Mouse (Mus musculus) lung, postnatal 4 days (tissue): ENCODE measurements around the gene 5330417C22Rik.
"Not testable (repeated sequence)": the region's sequence is repeated elsewhere in the genome, so short reads cannot be mapped to it uniquely, and the experiment has no call there.

ENCODE experiments used
- DNase-seq, 2 experiments: peaks; one replicate each; pipeline ENCODE4 v3.0.0; 2021

5330417C22Rik gene

DNA sequence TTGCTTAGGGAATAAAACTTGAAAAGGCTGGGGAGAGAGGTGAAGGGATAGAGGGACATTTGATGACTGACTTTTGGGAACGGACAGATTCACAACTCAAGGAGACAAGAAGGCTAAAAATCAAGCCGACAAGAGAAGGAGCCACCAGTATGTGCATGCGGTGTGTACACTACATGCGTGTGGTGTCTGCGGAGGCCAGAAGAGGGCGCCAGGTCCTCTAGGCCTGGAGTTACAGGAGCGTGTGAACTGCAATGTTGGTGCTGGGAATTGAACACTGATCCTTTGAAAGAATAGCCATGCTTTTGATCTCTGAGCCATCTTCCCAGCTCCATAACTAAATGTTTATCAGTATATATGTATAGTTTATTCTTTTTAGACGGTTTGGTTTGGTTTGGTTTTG lies 7.8 kb downstream of the 5330417C22Rik start:
- no peak for DNase-seq

DNA sequence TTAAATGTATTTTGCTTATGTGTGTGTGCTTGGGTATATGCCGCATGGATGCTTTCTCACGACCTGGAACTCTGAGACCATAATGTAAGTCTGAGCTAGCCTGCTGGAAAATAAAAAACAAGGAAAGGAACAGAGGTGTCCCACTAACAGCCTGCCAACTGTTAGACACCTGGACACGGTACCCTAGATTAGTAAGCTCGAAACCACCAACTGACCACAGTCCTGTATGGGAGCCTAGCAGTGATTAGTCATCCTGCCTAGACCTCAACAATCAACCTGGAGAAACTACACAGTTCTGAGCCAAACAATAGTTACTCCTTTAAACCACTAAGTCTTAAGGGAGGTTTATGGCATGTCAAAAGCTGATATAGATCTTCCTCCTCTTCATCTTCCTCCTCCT lies 12.9 kb downstream of the 5330417C22Rik start:
- no peak for DNase-seq

DNA sequence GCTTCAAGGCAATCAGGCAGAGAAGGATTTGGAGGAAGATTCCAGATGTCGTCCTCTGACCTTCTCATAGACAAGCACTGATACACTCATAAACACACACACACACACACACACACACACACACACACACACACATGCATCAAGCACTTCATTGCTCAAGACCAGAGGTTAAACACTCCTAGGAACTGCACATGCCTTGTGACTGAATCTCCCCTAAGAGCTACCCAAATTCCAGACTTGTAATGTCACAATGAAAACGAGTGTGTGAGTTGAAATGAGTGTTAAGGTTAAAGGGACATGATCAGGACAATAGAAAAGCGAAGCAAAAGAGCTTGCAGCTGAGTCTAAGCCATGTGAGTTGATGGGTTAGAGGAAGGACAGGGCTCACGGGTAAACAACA lies 18.1 kb downstream of the 5330417C22Rik start:
- no peak for DNase-seq

DNA sequence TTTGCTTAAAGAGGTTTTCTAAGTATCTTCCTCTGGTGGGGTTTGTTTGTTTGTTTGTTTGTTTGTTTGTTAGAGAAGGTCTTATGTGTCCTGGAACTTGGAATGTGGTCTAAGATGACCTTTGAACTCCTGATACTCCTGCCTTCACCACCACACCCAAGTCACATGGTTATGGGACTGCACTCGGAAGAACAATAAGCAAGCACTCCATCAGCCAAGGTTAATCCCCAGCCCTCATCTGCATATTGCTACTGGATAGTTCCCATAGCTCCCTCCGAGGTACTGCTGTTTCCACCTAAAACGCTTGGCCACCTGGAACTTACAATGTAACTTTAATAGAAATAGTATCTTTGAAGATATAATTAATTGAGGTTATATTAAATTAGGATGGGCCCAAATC lies 22.9 kb downstream of the 5330417C22Rik start:
- DNase-seq: no peak

DNA sequence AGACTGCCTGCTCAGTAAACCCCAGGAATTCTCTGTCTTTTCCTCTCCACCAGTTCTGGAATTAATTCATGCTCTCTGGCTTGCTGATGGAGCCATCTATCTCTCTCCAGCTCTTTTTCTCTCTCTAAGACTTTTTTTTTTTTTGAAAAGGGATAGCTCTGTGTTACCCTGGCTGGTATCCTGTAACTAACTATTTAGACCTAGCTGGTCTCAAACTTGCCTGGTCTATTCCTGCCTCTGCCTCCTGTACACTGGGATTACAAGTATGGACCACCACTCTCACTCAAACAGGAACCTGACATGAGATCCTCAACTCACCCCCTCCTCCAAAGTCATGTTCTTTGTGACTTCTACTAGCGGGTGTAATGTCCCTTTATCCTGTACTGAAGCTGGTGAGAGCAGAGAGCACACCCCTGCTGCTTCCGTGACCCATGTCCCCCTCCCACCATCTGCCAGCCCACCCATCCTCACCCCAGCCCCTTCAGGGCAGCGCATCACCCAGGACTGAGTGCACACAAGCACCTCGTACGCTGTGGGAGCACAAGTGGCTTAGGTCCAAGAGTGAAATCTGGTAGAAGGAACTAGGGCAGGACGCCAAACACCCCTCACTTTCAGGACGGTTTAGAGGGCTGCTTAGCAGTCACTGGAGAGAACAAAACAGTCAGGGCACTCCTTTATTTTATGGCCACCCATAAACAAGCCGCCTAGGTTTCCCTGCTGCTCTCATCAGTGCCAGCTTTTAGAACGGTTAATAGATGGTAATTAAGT lies 25.4 kb downstream of the 5330417C22Rik start:
- DNase-seq: no peak

DNA sequence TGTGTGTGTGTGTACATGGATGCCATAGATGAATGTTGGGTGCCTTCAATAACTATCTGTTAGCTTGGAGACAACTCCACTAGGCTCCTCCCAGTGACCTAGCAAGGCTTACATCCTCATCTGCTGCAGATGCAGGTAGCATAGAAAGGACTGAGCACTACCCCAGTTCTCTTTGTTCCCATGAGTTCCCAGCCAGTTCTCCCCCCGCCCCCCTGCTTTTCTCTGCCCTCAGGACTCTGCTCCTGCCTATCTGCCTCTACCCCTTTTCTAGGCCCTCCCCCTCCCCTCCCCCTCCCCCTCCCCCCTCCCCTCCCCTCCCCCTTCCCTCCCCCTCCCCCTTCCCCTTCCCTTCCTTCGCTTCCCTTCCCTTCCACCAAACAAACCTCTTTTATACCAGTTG lies 26.2 kb downstream of the 5330417C22Rik start:
- no peak for DNase-seq

DNA sequence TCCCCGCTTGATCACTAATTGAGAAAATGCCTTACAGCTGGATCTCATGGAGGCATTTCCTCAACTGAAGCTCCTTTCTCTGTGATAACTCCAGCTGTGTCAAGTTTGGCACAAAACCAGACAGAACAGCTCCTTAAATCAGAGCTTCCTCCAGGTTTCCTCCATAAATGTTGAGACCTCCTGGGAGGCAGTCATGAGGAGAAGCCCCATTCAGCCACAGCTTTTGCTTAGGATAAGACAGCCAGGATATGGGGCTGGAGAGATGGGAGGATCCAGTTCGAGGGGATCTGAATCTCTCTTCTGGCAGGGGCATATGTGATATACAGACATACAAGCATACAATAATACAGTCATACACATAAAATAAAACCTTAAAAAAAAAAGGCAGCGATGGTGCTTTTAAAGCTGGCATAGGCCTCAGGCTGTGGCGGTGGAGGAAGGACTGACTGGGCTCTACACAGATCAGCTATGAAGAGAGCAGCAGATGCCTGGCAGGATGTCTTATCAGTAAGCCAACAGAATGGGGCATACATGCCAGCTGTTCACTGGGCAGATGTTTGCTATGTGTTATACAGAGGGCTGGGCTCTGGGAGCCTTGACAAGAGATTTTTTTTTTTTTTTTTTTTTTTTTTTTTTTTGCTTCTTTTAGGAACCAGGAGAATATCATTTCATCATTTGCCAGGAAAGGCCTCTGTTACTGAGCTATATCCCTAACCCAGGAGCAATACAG lies 27.4 kb downstream of the 5330417C22Rik start:
- DNase-seq: no peak

DNA sequence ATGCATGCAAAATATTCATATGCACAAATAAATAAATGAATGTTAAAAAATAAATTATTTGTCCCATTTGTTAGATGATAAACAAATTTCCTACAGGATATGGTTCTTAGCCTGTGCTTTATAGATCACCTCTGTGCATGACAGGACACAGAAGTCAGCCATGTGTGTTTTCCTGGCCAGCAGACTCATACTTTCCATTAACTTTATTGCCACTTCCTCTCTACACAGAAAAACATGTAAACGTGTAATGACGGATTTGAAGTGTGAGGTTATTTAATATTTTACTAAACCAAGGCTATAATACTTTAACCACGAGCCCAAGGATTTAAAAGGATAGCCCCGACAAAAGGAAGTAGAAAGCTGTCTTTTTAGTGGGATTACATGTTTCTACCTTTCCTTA lies 32.4 kb downstream of the 5330417C22Rik start:
- DNase-seq: no peak

DNA sequence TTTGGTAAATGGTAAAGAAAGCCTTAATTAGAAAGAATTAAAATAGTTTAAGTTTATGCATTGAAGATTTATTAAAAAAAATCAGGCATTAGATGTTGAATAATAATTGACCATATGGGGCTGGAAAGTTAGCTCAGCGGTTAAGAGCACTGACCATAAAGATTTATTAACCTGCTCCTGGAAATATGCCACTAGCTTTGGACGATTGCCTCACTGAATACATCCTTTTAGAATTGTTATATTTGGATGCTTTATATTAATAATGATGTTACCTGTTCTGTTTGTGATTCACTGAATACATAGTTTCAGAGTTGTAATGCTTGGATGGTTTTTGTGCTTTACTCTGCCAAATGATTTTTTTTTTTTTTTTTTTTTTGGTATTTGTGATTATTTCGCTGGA lies 34.9 kb downstream of the 5330417C22Rik start:
- DNase-seq: not testable (repeated sequence)

DNA sequence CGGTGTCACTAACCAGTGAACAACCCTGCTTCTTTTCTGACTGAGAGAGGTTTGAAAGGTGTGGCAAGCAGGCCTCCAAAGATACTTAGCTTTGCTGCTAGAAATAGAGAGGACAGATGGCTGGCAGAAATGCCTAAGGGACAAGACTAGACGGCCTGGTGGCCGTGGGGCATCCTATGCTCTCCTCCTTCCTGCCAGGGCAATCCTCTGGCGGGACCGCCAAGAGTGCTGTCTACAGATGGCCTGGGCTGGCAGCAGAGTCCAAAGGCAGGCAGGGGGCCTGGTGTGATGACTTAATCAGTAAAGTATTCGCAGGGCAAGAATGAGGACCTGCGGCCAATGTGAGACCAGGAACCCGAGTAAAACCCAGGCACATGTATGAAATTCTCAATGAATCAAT lies 36.5 kb downstream of the 5330417C22Rik start:
- DNase-seq: no peak

DNA sequence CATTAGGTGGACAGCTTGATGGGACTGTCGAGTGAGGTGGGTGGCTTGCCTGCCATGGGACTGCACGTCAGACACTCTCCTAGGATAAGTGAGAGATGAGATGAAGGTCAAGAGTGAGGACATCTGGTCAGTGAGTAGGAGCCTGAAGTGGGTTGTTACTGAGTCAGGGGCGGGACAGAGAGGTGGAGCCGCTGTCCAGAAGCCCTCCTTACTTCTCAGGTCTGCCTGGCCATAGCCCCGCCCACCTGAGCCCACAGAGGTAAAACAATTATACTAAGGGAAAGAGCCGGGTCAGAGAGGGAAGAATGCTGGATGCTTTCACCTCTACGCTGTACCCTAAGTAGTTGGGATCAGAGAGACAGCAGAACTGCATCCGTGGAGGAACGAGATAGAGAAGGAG lies 38.7 kb downstream of the 5330417C22Rik start:
- DNase-seq: no peak

DNA sequence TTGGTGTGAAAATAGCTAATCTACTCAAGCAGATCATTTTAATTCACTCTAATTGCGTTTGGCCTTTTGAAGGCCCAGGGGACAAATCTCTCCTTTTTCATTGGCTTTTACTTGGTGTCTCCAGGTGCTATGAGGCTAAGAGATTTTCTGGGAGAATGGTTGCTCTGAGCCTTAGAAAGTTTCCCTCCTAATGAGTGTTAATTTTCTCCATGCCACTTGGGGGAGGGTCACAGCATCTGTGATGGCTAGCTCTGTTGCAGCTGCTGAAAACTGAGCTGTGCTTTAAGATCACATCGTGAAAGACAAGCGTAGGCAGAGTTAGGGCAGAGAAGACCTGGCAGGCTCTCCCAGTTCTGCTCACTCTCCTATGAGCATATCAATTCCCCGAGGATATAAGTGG lies 40.9 kb downstream of the 5330417C22Rik start:
- DNase-seq: no peak

DNA sequence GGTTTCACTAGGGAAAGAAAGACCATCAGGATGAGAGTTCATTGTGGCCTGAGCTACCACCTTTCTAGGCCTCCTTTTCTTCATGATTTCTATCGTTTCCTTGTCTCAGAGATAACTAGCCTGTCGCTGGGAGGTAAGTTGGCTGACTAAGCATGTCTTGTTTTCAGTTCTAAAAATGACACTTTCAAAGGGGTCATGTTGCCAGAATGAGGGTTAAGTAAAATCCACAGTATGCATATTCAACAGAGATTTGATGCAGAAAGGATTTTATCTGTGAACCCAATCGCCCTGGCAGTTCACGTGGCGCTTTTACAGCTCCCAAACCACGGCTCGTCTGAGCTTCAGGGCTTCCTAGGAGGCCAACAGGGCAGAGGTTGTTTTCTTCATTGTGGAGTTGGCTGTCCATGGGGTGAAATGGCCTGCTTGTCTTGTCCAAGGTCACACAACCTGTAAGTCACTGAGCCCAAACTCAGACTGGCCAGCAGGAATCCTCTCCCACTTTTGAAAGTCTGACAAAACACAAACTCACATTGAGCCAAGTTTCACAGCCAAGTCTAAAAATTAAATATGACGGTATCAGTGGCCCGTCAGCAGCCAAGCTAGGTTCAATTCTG lies 41.4 kb downstream of the 5330417C22Rik start:
- DNase-seq: no peak

DNA sequence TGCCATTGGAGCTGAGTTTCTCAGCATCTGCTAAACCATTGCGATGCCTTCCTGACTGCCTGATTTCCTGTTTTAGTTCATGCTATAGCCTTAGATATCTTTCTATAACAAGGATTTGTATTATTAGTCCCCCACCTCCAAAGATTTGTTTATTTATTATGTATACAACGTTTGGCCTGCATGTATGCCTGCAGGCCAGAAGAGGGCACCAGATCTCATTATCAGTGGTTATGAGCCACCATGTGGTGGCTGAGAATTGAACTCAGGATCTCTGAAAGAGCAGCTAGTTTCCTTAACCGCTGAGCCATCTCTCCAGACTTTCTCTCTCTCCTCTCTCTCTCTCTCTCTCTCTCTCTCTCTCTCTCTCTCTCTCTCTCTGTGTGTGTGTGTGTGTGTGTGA lies 46.4 kb downstream of the 5330417C22Rik start:
- DNase-seq: no peak

DNA sequence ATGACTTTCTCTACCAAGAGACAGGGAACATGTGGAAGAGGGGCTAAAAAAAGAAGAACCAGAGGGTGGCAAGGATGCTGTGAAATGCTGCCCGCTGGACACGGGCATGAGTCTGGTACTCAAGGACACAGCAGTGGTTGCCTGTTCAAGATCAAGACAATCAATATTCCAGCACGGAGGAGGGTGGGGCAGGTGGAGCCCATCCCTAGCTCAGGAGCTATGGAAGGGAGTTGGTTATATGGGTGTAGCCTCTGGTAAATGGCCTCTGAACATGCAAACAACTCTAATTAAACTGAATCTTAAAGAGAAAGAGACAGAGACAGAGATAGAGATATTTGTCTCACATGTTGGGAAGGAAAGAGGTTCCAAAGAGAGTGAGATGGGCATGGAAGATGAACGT lies 51.6 kb downstream of the 5330417C22Rik start:
- no peak for DNase-seq

DNA sequence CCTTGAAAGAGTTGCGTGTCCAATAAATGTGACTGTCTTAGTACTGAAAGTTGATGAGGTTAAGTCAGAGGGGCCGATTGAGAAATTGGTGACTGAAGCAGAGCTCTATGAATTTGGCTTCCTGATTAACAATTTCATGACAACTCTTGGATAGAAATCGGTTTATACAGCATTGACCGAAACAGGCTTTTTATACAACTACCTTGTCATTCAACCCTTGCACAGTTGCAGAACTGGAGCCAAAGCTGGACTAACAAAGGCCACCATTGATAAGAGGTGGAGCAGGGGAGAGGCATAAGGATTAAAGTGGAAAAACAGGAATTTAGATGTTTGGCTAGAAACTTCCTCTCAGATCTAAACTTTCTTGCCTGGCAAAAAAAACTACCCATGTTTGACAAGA lies 57.5 kb downstream of the 5330417C22Rik start:
- no peak for DNase-seq

DNA sequence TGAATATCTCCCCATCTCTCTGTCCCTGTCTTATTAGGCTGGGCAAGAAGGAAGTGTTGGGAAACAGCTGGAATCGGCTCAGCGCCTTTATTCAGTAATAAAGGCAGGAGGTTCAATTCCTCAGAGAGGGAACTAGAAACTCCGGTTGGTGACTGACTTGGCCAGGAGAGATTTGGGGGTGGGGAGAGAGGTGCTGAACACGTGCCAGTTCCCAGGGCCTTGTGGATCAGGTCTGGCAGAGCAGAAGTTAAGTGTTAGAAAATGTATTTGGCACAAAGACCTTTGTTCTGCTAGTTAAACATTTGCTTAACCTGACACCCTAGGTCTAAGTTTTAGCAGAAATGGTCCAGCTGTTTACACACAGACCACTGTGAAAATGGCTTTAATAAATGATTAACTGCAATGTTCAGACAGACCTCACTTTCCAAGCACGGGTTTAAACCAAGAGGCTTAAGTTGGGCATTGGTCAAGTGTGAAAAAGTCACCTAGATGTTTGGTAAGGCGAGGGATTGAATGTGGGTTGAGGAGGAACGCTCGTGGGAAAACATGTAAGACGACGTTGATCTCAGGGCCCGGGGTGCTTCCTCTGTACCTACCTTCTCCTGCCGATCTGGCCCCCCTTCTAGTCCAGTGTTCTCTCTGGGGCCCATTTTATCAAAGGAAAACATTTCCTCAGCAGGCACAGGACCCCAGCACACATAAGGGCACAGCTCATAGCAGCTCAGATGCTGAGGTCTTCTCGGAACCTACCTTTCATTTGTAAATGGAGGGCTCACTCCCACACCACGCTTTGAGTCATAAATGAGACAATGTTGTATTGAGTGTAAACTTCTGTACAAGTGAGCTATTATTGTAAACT lies 59.3 kb downstream of the 5330417C22Rik start:
- peak; percentile 70 to 86 for DNase-seq

DNA sequence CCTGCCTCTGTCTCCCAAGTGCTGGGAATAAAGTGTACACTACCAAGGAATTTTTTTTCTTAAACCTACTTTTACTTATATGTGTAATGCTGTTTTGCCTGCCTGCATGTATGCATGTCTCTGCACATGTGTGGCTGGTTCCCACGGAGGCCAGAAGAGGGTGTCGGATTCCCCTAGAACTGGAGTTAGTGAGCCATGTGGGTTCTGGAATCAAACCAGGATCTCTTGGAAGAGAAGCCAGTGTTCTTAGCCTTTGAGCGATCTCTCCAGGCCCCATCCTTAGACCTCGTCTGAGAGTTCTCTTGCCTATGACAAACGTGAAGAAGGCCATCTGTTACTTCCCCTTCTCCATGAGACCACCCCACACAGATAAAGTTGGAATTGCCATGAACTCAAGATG lies 60.8 kb downstream of the 5330417C22Rik start:
- no peak for DNase-seq

DNA sequence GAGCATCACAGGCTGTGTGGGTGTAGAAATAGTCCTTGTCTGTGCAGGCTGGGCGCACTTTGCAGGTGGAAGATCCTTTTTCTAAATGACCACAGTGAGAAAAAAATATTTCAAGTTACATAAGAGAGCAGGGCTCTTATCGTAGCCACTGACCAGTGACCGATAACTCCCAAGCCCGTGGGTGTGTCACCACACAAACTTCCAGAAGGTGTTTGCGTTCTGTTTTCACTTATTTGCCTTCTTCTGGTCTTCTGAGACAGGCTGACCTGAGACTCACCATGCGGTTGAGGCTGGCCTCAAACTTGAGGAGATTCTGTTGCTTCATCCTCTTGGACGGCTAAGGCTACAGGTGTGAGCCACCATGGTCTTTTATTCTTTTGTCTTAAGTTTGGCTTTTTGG lies 61.4 kb downstream of the 5330417C22Rik start:
- DNase-seq: no peak

DNA sequence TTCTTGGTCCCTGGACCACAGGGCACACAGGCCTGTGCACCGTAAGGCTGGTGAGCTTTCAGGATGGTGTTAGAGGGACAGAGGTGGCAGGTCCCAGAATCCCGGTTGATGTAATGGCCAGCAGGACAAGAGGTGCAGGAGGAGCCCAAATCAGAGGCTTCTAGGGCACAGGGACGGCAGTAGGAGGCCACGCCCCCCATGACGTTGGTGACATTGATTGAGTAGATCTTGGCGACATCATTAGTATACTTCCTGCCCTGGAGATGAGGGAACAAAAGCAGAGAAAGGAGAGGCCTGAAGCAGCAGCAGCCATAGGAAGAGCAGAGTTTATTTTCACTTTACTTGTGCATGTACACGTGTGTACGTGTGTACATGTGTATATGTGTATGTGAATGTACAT lies 68.6 kb downstream of the 5330417C22Rik start:
- DNase-seq: peak in 1 of 2 experiments; percentile 44

DNA sequence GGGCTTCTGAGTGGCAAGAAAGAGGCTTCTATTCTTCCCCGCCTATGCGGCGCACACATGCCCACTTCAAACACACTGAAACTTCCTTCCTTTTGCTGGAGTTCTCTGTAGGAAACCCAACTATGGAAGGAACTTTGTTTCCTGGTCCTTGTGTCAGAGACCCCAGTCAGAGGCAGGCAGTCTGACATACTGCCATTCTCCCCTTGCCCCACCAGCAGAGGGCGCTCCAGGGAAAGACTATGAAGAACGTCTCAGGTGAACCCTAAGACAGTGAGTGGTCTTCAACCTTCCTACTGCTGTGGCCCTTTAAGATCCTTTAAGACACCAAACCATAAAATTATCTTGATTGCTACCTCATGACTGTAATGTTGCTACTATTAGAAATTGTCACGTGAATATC lies 69.9 kb downstream of the 5330417C22Rik start:
- DNase-seq: peak in 1 of 2 experiments; percentile 62

DNA sequence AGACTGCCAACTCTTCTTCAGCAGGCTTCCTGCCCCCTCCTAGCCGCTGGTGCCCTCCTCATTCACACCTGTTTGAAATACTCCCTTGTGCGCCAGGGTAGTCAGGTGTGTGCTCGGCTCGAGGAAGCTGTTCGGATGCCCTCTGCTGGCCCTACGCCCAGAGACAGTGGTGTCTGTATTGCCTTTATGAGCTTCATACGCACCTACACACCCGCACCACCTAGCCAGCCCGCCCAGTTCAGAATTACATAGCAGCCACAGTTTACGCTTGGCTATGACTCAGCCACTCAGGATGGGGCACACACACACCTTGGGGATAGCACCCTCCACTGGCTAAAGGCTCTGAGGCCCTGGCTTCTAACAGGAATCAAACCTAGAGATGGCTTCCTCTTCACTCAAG lies 77.5 kb downstream of the 5330417C22Rik start:
- peak; percentile 46 to 47 for DNase-seq

DNA sequence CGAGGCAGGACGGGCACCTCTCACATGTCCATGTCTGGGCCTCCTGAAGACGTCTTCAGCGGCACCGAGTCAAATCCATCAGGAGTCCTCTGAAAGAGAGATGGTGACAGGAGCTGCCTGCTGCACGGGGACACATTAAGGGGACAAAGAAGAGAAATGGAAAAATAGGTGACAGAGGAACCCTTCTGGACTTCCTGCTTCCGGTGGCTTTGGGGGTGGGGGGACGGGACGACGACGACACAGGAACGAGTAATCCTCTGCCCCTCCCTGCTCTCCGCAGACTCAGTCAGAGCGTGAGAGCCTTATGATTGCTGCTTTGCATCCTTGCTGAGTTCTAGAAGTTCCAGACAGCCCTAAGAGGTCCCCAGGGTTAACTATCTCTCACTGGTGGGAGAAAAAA lies 78.0 kb downstream of the 5330417C22Rik start:
- no peak for DNase-seq
